Mouse (Mus musculus): ENCODE data around the gene Tlr12. TPM values are rescaled to one million over a fixed set of nuclear protein-coding genes. Genes with fewer than 3 reads are reported as not detected.
"Not testable (repeated sequence)": the region's sequence is repeated elsewhere in the genome, so short reads cannot be mapped to it uniquely, and the experiment has no call there.

Tlr12 gene
- polyA plus RNA-seq (2015; fragmentation: Nextera tagmentation; extraction: Ambion mirVana), result 0.92 and 1.2 TPM in 2 replicates

DNA sequence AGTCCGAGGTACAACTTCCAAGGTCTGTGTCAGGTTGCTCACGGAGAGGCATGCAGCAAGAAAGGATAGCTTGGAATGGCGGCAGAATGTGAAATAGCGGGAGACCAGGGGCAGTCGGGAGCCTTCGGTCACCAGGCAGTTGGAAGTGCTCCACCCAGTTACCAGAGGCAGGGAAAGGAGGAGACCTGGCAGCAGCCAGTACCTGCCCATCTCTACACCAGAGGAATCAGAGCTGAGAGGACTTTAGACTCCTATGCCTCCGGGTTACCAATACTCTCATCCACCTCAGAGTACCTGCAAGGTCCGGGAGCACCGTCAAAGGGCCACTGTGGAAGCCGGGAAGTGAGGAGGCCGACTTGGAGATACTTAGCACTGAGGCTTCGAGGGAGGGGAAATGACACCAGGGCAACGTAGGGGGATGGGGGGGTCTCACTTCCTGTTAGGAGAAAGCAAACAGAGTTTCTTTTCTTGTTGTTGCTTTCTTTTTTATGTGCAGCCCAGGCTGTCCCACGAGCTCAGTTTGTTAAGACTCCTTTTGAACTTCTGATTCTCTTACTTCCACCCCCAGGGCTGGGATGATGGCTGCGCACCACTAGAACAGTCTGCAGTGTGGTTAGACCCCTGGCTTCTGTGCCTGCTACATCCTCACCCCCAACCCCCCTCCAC, at the start of gene Tlr12:
TSS of gene Tlr12 (minus strand) at position 374 of the 666 bp plus-strand sequence.
- no peak for DNase-seq
- Histone ChIP-seq H3K27ac (peak within 1 kb of the TSS; percentile 39), H3K36me3 (no peaks in the 10 kb centered on the region), H3K9ac (no peak within 1 kb of the TSS), H3K4me1 (replicated peaks) (peaks cover 34% of the 10 kb centered on the region), H3K9me3 (replicated peaks) (no peaks in the 10 kb centered on the region), H3K27me3 (peaks cover 46% of the 10 kb centered on the region), H3K4me3 (replicated peaks) (no peak within 1 kb of the TSS), H3K4me2 (peak within 1 kb of the TSS; percentile 34)
- WGBS (ENCODE audit: insufficient replicate concordance), result 22% methylated on average over 15 of the region's 15 CpGs
- no peak for ATAC-seq (ENCODE audit: low read depth)

DNA sequence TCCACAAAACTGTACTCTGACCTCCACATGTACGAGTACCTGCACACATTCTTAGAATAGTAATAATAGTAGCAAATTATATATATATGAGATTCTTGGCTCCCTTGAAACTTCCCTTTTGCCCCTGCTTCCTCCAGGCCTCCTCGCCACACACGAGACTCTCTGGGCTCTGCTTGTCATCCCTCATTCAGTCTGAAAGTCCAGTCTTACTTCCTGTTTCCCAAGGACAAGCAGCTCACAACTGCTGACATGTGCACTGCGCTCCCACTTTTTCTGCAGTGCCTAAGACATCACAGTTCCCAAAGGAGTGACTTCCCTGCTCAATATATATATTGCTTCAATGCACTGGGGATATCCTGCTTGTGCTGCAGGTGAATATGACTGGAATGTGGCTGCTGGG, 48.8 kb upstream of the Tlr12 start:
- not testable (repeated sequence) for DNase-seq; H3K27me3 ChIP-seq; ATAC-seq (ENCODE audit: low read depth); H3K9me3 ChIP-seq (replicated peaks); H3K9ac ChIP-seq; H3K4me3 ChIP-seq (replicated peaks); H3K4me2 ChIP-seq; H3K36me3 ChIP-seq
- H3K4me1 ChIP-seq (replicated peaks), result peaks cover 68% of the 10 kb centered on the region
- 37% methylated on average over 4 of the region's 4 CpGs for WGBS (ENCODE audit: insufficient replicate concordance)
- H3K27ac ChIP-seq, result peak overlapping the region; percentile 53; the same call in 1 of the 2 replicates

GRCm38 (mm10) chr4:128666362-128666761, 47.9 kb upstream of the Tlr12 start:
- H3K27ac ChIP-seq; ATAC-seq (ENCODE audit: low read depth): not testable (repeated sequence)

DNA sequence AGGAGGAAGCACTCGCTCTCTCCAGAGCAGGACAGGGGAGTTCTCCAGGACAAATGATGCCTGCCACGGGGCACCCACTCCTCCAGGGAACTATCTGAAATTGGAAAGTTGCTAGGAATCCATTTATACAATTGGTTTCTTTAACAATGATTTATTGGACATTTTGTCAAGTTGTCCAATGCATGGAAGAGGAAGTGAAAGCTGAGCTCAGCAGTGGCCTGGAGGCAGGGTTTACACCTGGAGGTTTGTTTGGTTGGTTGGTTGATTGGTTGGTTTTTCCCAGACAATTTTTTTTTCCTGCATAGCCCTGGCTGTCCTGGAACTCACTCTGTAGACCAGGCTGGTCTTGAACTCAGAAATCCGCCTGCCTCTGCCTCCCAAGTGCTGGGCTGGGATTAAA, 45.6 kb upstream of the Tlr12 start:
- ATAC-seq (ENCODE audit: low read depth) (no peak), DNase-seq (no peak)
- no peaks in the 10 kb centered on the region for H3K27me3 ChIP-seq
- H3K27ac ChIP-seq, result no peak overlapping the region
- no peaks in the 10 kb centered on the region for H3K9me3 ChIP-seq (replicated peaks)
- WGBS (ENCODE audit: insufficient replicate concordance), result 48% methylated on average over 3 of the region's 3 CpGs
- no peak overlapping the region for H3K4me2 ChIP-seq
- H3K9ac ChIP-seq, result no peak overlapping the region
- peaks cover 57% of the 10 kb centered on the region for H3K4me1 ChIP-seq (replicated peaks)
- no peaks in the 10 kb centered on the region for H3K36me3 ChIP-seq
- H3K4me3 ChIP-seq (replicated peaks), result no peak overlapping the region

More at GRCm38 (mm10) chr4:128666362-128666761, 47.9 kb upstream of the Tlr12 start:
- not testable (repeated sequence) for H3K4me3 ChIP-seq (replicated peaks); H3K27me3 ChIP-seq; DNase-seq; H3K9ac ChIP-seq; H3K4me2 ChIP-seq; H3K9me3 ChIP-seq (replicated peaks); H3K36me3 ChIP-seq
- peaks cover 65% of the 10 kb centered on the region for H3K4me1 ChIP-seq (replicated peaks)
- WGBS (ENCODE audit: insufficient replicate concordance), result 48% methylated on average over 7 of the region's 7 CpGs

GRCm38 (mm10) chr4:128661063-128661462, 42.6 kb upstream of the Tlr12 start:
- Histone ChIP-seq H3K9ac (no peak overlapping the region), H3K9me3 (replicated peaks) (no peaks in the 10 kb centered on the region), H3K27me3 (no peaks in the 10 kb centered on the region; the same call in 1 of the 2 replicates), H3K4me3 (replicated peaks) (no peak overlapping the region), H3K27ac (no peak overlapping the region), H3K4me1 (replicated peaks) (peaks cover 42% of the 10 kb centered on the region), H3K4me2 (no peak overlapping the region), H3K36me3 (no peaks in the 10 kb centered on the region)
- 71% methylated on average over 8 of the region's 8 CpGs for WGBS (ENCODE audit: insufficient replicate concordance)
- ATAC-seq (ENCODE audit: low read depth) (no peak), DNase-seq (no peak)

DNA sequence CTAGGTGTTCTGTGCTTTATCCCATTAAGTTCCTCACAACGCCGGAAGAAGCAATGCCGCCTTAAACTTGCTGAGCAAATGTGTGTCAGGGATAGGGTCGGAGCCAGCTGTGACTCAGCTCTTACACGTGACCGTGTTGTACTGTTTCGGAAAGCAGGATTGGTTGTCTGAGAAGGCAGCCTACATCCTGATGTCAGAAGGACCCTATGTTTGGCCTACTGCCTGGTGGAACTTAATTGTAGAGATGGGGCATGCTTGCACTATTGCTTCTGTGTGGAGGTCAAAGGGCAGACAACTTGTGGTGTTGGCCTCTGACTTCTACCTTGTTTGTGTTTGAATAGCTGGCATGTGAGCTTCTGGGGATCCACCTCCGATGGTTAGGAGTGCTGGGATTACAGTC, 41.8 kb upstream of the Tlr12 start:
- Histone ChIP-seq H3K4me2 (no peak overlapping the region), H3K9ac (no peak overlapping the region), H3K4me3 (replicated peaks) (no peak overlapping the region), H3K27ac (no peak overlapping the region), H3K4me1 (replicated peaks) (peaks cover 44% of the 10 kb centered on the region), H3K36me3 (no peaks in the 10 kb centered on the region), H3K9me3 (replicated peaks) (no peaks in the 10 kb centered on the region), H3K27me3 (peaks cover 5% of the 10 kb centered on the region)
- 76% methylated on average over 8 of the region's 8 CpGs for WGBS (ENCODE audit: insufficient replicate concordance)
- DNase-seq (no peak), ATAC-seq (ENCODE audit: low read depth) (peak; percentile 25)

- Histone ChIP-seq H3K9me3 (replicated peaks) (no peaks in the 10 kb centered on the region), H3K36me3 (no peaks in the 10 kb centered on the region), H3K27me3 (peaks cover 5% of the 10 kb centered on the region), H3K4me3 (replicated peaks) (peak overlapping the region; percentile 75), H3K4me1 (replicated peaks) (peaks cover 36% of the 10 kb centered on the region), H3K4me2 (peak overlapping the region; percentile 97), H3K9ac (peak overlapping the region; percentile 79), H3K27ac (peak overlapping the region; percentile 58; the same call in 1 of the 2 replicates)
- no peak for DNase-seq
- ATAC-seq (ENCODE audit: low read depth), result no peak
- 10% methylated on average over 12 of the region's 12 CpGs for WGBS (ENCODE audit: insufficient replicate concordance)
Measured at GRCm38 (mm10) chr4:128655446-128655845, 37.0 kb upstream of the Tlr12 start.

DNA sequence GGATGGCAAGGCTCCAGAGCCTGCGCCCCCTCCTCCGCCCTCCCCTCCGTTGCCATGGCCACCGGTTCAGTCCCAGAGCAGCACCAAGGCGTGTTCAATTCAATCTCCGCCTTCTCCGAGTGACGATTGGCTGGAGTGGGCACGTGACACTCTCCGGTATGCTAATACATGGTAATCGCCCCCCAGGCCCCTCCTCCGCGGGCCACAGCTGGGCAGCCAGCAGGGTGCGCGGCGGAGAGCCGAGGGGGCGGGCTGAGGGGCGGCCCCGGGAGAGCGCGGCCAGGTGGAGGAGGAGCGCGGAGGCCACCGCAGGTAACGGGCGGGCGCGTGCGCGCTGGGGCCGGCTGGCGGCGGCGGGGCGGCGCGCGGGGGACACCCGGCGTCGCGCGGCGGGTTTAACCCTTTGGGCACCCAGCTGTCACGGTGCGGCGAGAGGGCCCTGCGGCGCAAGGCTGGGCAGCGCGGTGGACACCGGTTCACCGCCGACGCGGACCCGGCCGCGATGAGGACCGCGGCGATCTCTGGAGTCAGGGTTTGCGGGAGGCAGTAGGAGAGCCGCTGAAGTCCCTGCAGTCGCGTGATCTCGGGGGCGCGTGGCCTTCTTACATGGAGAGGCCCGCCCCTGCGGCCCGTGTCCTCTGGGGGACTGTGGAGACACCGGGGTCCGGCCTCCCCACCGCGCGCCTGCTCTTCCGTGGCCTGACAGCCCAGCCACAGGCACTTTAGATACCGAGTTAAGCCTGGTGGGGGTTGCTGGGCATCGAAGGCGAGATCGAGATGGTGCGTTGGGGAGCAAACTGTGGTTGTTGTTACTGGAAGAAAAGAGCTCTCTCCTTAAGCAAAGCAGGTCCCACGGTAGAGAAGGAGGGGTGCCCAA, 36.3 kb upstream of the Tlr12 start, which contains the start of gene Phc2:
TSS of gene Phc2 (plus strand) at position 198 of the 877 bp plus-strand sequence.
- H3K4me2 ChIP-seq, result peak within 1 kb of the TSS; percentile 97
- ATAC-seq (ENCODE audit: low read depth) (peak; percentile 97), DNase-seq (peak; percentile 85)
- peak within 1 kb of the TSS; percentile 79 for H3K9ac ChIP-seq
- H3K9me3 ChIP-seq (replicated peaks), result no peaks in the 10 kb centered on the region
- H3K4me1 ChIP-seq (replicated peaks), result peaks cover 33% of the 10 kb centered on the region
- WGBS (ENCODE audit: insufficient replicate concordance), result under 1% methylated on average over 85 of the region's 85 CpGs
- peaks cover 5% of the 10 kb centered on the region for H3K27me3 ChIP-seq
- H3K36me3 ChIP-seq, result no peaks in the 10 kb centered on the region
- peak within 1 kb of the TSS; percentile 75 for H3K4me3 ChIP-seq (replicated peaks)
- H3K27ac ChIP-seq, result peak within 1 kb of the TSS; percentile 58

GRCm38 (mm10) chr4:128652584-128653298, 34.3 kb upstream of the Tlr12 start:
- Histone ChIP-seq H3K4me2 (no peak overlapping the region), H3K4me1 (replicated peaks) (peaks cover 43% of the 10 kb centered on the region), H3K36me3 (no peaks in the 10 kb centered on the region), H3K9ac (no peak overlapping the region), H3K27ac (peak overlapping the region; percentile 50), H3K27me3 (peaks cover 5% of the 10 kb centered on the region), H3K4me3 (replicated peaks) (no peak overlapping the region), H3K9me3 (replicated peaks) (no peaks in the 10 kb centered on the region)
- ATAC-seq (ENCODE audit: low read depth) (no peak), DNase-seq (no peak)
- 29% methylated on average over 5 of the region's 5 CpGs for WGBS (ENCODE audit: insufficient replicate concordance)

- no peak overlapping the region for H3K4me3 ChIP-seq (replicated peaks)
- no peak overlapping the region for H3K27ac ChIP-seq
- H3K4me1 ChIP-seq (replicated peaks), result peaks cover 36% of the 10 kb centered on the region
- H3K9me3 ChIP-seq (replicated peaks), result no peaks in the 10 kb centered on the region
- H3K27me3 ChIP-seq, result peaks cover 5% of the 10 kb centered on the region
- no peak for ATAC-seq (ENCODE audit: low read depth)
- no peak for DNase-seq
- 61% methylated on average over 3 of the region's 3 CpGs for WGBS (ENCODE audit: insufficient replicate concordance)
- no peaks in the 10 kb centered on the region for H3K36me3 ChIP-seq
- no peak overlapping the region for H3K4me2 ChIP-seq
- H3K9ac ChIP-seq, result no peak overlapping the region
Measured at GRCm38 (mm10) chr4:128651530-128651929, 33.1 kb upstream of the Tlr12 start.
